Mouse (Mus musculus) layer of hippocampus, adult 8-10 months (tissue): Measurements from ENCODE around the gene Zdhhc6. TPM values are rescaled to one million over a fixed set of nuclear protein-coding genes. Genes with fewer than 3 reads are reported as not detected.
A peak's percentile ranks its signal among the peaks of the same experiment; 100 is the strongest.

Experiments
- DNase-seq, 2 experiments: peaks; one replicate each; pipeline ENCODE4 v3.0.0; 2022; ENCODE audit warnings: low spot score in 2 of 2
- total RNA-seq, 4 experiments: library from RNA; stranded (reverse); gene quantifications; 2 replicates each; pipeline ENCODE4 v1.2.4; 2022

The Zdhhc6 gene
- total RNA-seq, 4 experiments from 2014 or later = 26.2 to 28.9 (median 27.5) TPM

GRCm38 (mm10) chr19:55258514-55258913 is 57.3 kb downstream of the Zdhhc6 start:
- no peak for DNase-seq

- no peak for DNase-seq
Measured at GRCm38 (mm10) chr19:55257656-55258375, 58.0 kb downstream of the Zdhhc6 start.

GRCm38 (mm10) chr19:55256156-55256555 is 59.7 kb downstream of the Zdhhc6 start:
- peak in 1 of 2 experiments; percentile 20 for DNase-seq

GRCm38 (mm10) chr19:55254513-55255016 is 61.3 kb downstream of the Zdhhc6 start:
- DNase-seq = peak in 1 of 2 experiments; percentile 20

GRCm38 (mm10) chr19:55253570-55254441 is 62.0 kb downstream of the Zdhhc6 start:
- peak; percentile 36 to 41 for DNase-seq

- no peak for DNase-seq
Measured at GRCm38 (mm10) chr19:55253239-55253569, 62.6 kb downstream of the Zdhhc6 start.

GRCm38 (mm10) chr19:55251383-55252124 is 64.3 kb downstream of the Zdhhc6 start, which contains the start of gene Acsl5:
Gene Acsl5 (plus strand): TSS chr19:55251938.
- DNase-seq = no peak

- no peak for DNase-seq
Measured at GRCm38 (mm10) chr19:55250451-55250850, 65.4 kb downstream of the Zdhhc6 start.

- DNase-seq = no peak
Measured at GRCm38 (mm10) chr19:55247991-55248520, 67.8 kb downstream of the Zdhhc6 start.

GRCm38 (mm10) chr19:55247563-55247962 is 68.3 kb downstream of the Zdhhc6 start:
- DNase-seq = no peak

GRCm38 (mm10) chr19:55244791-55245231 is 71.0 kb downstream of the Zdhhc6 start:
- peak; percentile 38 to 44 for DNase-seq

GRCm38 (mm10) chr19:55241186-55241645 is 74.6 kb downstream of the Zdhhc6 start, which contains the start of gene Gucy2g:
Gene Gucy2g (minus strand): TSS chr19:55241236.
- no peak for DNase-seq

GRCm38 (mm10) chr19:55239766-55240426 is 75.9 kb downstream of the Zdhhc6 start:
- DNase-seq = no peak

GRCm38 (mm10) chr19:55236564-55236963 is 79.3 kb downstream of the Zdhhc6 start:
- peak in 1 of 2 experiments; percentile 28 for DNase-seq

GRCm38 (mm10) chr19:55236026-55236425 is 79.8 kb downstream of the Zdhhc6 start:
- DNase-seq = no peak

GRCm38 (mm10) chr19:55232136-55232535 is 83.7 kb downstream of the Zdhhc6 start:
- no peak for DNase-seq

- DNase-seq = no peak
Measured at GRCm38 (mm10) chr19:55231081-55231480, 84.8 kb downstream of the Zdhhc6 start.

- DNase-seq = no peak
Measured at GRCm38 (mm10) chr19:55227135-55227534, 88.7 kb downstream of the Zdhhc6 start.

- no peak for DNase-seq
Measured at GRCm38 (mm10) chr19:55226621-55227020, 89.2 kb downstream of the Zdhhc6 start.

GRCm38 (mm10) chr19:55222268-55222667 is 93.6 kb downstream of the Zdhhc6 start:
- DNase-seq = no peak
